Mouse (Mus musculus) hindbrain, embryonic 14.5 days (tissue): ENCODE measurements around the gene Atp6v0b. TPM values are rescaled to one million over a fixed set of nuclear protein-coding genes. Genes with fewer than 3 reads are reported as not detected.
A peak's percentile ranks its signal among the peaks of the same experiment; 100 is the strongest.

Experiments
- ATAC-seq: fragments of 200-750 bp; cut with Nextera tagmentation; 2 replicates; pipeline ENCODE4 v1.8.0; 2017; ENCODE audit warnings: moderate number of reproducible peaks, mild to moderate bottlenecking, moderate TSS enrichment, moderate library complexity; ENCODE audit not compliant: low FRiP score
- DNase-seq: peaks from one replicate; pipeline ENCODE4 v3.0.0-alpha.2; 2015; ENCODE audit warnings: low spot score
- H3K27ac ChIP-seq: fragments of 300-500 bp; sonication (generic); 2 replicates; pipeline ENCODE4 v1.5.1; 2014; ENCODE audit warnings: mild to moderate bottlenecking, moderate library complexity
- H3K27me3 ChIP-seq: fragments of 300-500 bp; sonication (generic); 2 replicates; pipeline ENCODE4 v1.6.1; 2014; ENCODE audit warnings: mild to moderate bottlenecking, low read length, mixed read lengths; ENCODE audit not compliant: control insufficient read depth, insufficient read depth
- H3K36me3 ChIP-seq: fragments of 300-500 bp; sonication (generic); replicated peaks from 2 replicates; pipeline ENCODE4 v1.6.1; 2014; ENCODE audit not compliant: control insufficient read depth, insufficient read depth
- H3K4me1 ChIP-seq: fragments of 300-500 bp; sonication (generic); replicated peaks from 2 replicates; pipeline ENCODE4 v1.6.1; 2014; ENCODE audit warnings: antibody characterized with exemption, low read length, mixed read lengths; ENCODE audit not compliant: control insufficient read depth, insufficient read depth
- H3K4me2 ChIP-seq: fragments of 300-500 bp; sonication (generic); replicated peaks from 2 replicates; pipeline ENCODE4 v1.6.1; 2014; ENCODE audit warnings: mild to moderate bottlenecking, moderate library complexity
- H3K4me3 ChIP-seq: fragments of 300-500 bp; sonication (generic); replicated peaks from 2 replicates; pipeline ENCODE4 v1.5.1; 2014; ENCODE audit warnings: mild to moderate bottlenecking, low read length
- H3K9ac ChIP-seq: fragments of 300-500 bp; sonication (generic); 2 replicates; pipeline ENCODE4 v1.6.1; 2014
- H3K9me3 ChIP-seq: fragments of 300-500 bp; sonication (generic); 2 replicates; pipeline ENCODE4 v1.6.1; 2016; ENCODE audit warnings: low read length; ENCODE audit not compliant: control insufficient read depth
- WGBS: fragments of 180-500 bp; shearing (Covaris S2); extraction: QIAGEN DNeasy Blood & Tissue Kit; methylation state at CpG from one replicate; pipeline ENCODE4 v1.1.7; 2014; 5-methylcytosine and 5-hydroxymethylcytosine counted together
- polyA plus RNA-seq: library from polyadenylated mRNA; unstranded; fragments of >200 nt; fragmentation: Nextera tagmentation; extraction: Ambion mirVana; gene quantifications from 2 replicates; pipeline ENCODE4 v1.2.1, GENCODE M21; 2014

The Atp6v0b gene
- polyA plus RNA-seq, 1 experiment from 2014 or later, result 589 TPM

GRCm38 (mm10) chr4:117869317-117869716, 17.8 kb downstream of the Atp6v0b start:
- ATAC-seq (no peak), DNase-seq (no peak)
- H3K9ac ChIP-seq, result no peak overlapping the region
- no peak overlapping the region for H3K4me2 ChIP-seq
- no peak overlapping the region for H3K4me3 ChIP-seq
- no peaks in the 10 kb centered on the region for H3K4me1 ChIP-seq
- 63% methylated on average over 9 of the region's 9 CpGs for WGBS
- H3K27ac ChIP-seq, result no peak overlapping the region
- no peaks in the 10 kb centered on the region for H3K9me3 ChIP-seq
- H3K36me3 ChIP-seq, result peaks cover 16% of the 10 kb centered on the region
- no peaks in the 10 kb centered on the region for H3K27me3 ChIP-seq

GRCm38 (mm10) chr4:117867823-117868222, 19.3 kb downstream of the Atp6v0b start:
- Histone ChIP-seq H3K4me1 (no peaks in the 10 kb centered on the region), H3K27ac (no peak overlapping the region), H3K27me3 (no peaks in the 10 kb centered on the region), H3K9me3 (no peaks in the 10 kb centered on the region), H3K36me3 (peaks cover under 1% of the 10 kb centered on the region), H3K4me3 (no peak overlapping the region), H3K9ac (no peak overlapping the region), H3K4me2 (no peak overlapping the region)
- ATAC-seq (no peak), DNase-seq (peak; percentile 69)
- WGBS, result 15% methylated on average over 24 of the region's 24 CpGs

- Histone ChIP-seq H3K27ac (no peak overlapping the region), H3K9ac (no peak overlapping the region), H3K9me3 (no peaks in the 10 kb centered on the region), H3K36me3 (no peaks in the 10 kb centered on the region; the same call in 1 of the 2 replicates), H3K27me3 (no peaks in the 10 kb centered on the region), H3K4me2 (no peak overlapping the region), H3K4me3 (no peak overlapping the region), H3K4me1 (no peaks in the 10 kb centered on the region)
- DNase-seq, result no peak
- 77% methylated on average over 6 of the region's 6 CpGs for WGBS
- ATAC-seq, result no peak
Measured at GRCm38 (mm10) chr4:117867000-117867399, 20.1 kb downstream of the Atp6v0b start.

- Histone ChIP-seq H3K4me2 (no peak overlapping the region), H3K9me3 (no peaks in the 10 kb centered on the region), H3K27me3 (no peaks in the 10 kb centered on the region), H3K9ac (no peak overlapping the region), H3K27ac (no peak overlapping the region), H3K4me1 (no peaks in the 10 kb centered on the region), H3K4me3 (no peak overlapping the region), H3K36me3 (no peaks in the 10 kb centered on the region)
- 50% methylated on average over 9 of the region's 9 CpGs for WGBS
- DNase-seq (no peak), ATAC-seq (no peak)
Measured at GRCm38 (mm10) chr4:117866083-117866482, 21.1 kb downstream of the Atp6v0b start.

GRCm38 (mm10) chr4:117862823-117863222, 24.3 kb downstream of the Atp6v0b start:
- 29% methylated on average over 4 of the region's 4 CpGs for WGBS
- no peak overlapping the region for H3K27ac ChIP-seq
- H3K27me3 ChIP-seq, result no peaks in the 10 kb centered on the region
- no peak overlapping the region for H3K4me2 ChIP-seq
- no peak overlapping the region for H3K9ac ChIP-seq
- H3K9me3 ChIP-seq, result no peaks in the 10 kb centered on the region
- H3K36me3 ChIP-seq, result no peaks in the 10 kb centered on the region
- DNase-seq (peak; percentile 62), ATAC-seq (peak; percentile 79)
- no peak overlapping the region for H3K4me3 ChIP-seq
- no peaks in the 10 kb centered on the region for H3K4me1 ChIP-seq

GRCm38 (mm10) chr4:117860570-117860969, 26.6 kb downstream of the Atp6v0b start:
- Histone ChIP-seq H3K4me1 (no peaks in the 10 kb centered on the region), H3K4me2 (no peak overlapping the region), H3K27ac (no peak overlapping the region), H3K9ac (no peak overlapping the region), H3K36me3 (no peaks in the 10 kb centered on the region), H3K4me3 (no peak overlapping the region), H3K9me3 (no peaks in the 10 kb centered on the region), H3K27me3 (no peaks in the 10 kb centered on the region)
- ATAC-seq (no peak), DNase-seq (no peak)
- WGBS, result 84% methylated on average over 9 of the region's 9 CpGs

GRCm38 (mm10) chr4:117858794-117859193, 28.3 kb downstream of the Atp6v0b start:
- 45% methylated on average over 3 of the region's 3 CpGs for WGBS
- ATAC-seq, result no peak
- Histone ChIP-seq H3K36me3 (no peaks in the 10 kb centered on the region), H3K4me1 (no peaks in the 10 kb centered on the region; the same call in 1 of the 2 replicates), H3K4me3 (no peak overlapping the region), H3K9ac (no peak overlapping the region), H3K4me2 (no peak overlapping the region), H3K9me3 (no peaks in the 10 kb centered on the region), H3K27me3 (no peaks in the 10 kb centered on the region), H3K27ac (no peak overlapping the region)
- DNase-seq, result no peak

GRCm38 (mm10) chr4:117855146-117855545, 32.0 kb downstream of the Atp6v0b start:
- Histone ChIP-seq H3K27ac (peak overlapping the region; percentile 68), H3K9ac (no peak overlapping the region), H3K4me1 (peaks cover under 1% of the 10 kb centered on the region; the same call in 1 of the 2 replicates), H3K9me3 (no peaks in the 10 kb centered on the region), H3K4me2 (no peak overlapping the region), H3K27me3 (no peaks in the 10 kb centered on the region), H3K4me3 (no peak overlapping the region), H3K36me3 (no peaks in the 10 kb centered on the region)
- 62% methylated on average over 9 of the region's 9 CpGs for WGBS
- ATAC-seq (peak; percentile 55; the same call in 1 of the 2 replicates), DNase-seq (no peak)

- H3K36me3 ChIP-seq, result no peaks in the 10 kb centered on the region
- no peak for DNase-seq
- H3K4me3 ChIP-seq, result no peak overlapping the region
- H3K9me3 ChIP-seq, result no peaks in the 10 kb centered on the region
- no peaks in the 10 kb centered on the region for H3K27me3 ChIP-seq
- H3K27ac ChIP-seq, result no peak overlapping the region
- H3K4me1 ChIP-seq, result peaks cover 13% of the 10 kb centered on the region
- H3K9ac ChIP-seq, result no peak overlapping the region
- 85% methylated on average over 10 of the region's 10 CpGs for WGBS
- no peak for ATAC-seq
- no peak overlapping the region for H3K4me2 ChIP-seq
Measured at GRCm38 (mm10) chr4:117852152-117852868, 34.8 kb downstream of the Atp6v0b start.
